Mouse (Mus musculus) C2C12 (cell line): ENCODE data around the gene Cog1.

Source experiments
- CEBPB ChIP-seq: IDR thresholded peaks from one replicate; pipeline ENCODE4 v1.6.1; 2011; ENCODE audit warnings: low read depth, mild to moderate bottlenecking, control low read depth, moderate library complexity
- CTCF ChIP-seq: IDR thresholded peaks from one replicate; pipeline ENCODE4 v1.5.1; 2011; ENCODE audit not compliant: control insufficient read depth, insufficient read depth, insufficient read length
- MAX ChIP-seq: IDR thresholded peaks from one replicate; pipeline ENCODE4 v1.6.1; 2011; ENCODE audit warnings: mild to moderate bottlenecking, control low read depth
- MYOD1 ChIP-seq: IDR thresholded peaks from one replicate; pipeline ENCODE4 v1.6.1; 2011; ENCODE audit warnings: low read depth; ENCODE audit not compliant: control insufficient read depth, insufficient read length
- MYOG ChIP-seq: IDR thresholded peaks from one replicate; pipeline ENCODE4 v1.6.1; 2011; ENCODE audit not compliant: control insufficient read depth, insufficient read length; ENCODE audit errors: extremely low read depth
- USF1 ChIP-seq: IDR thresholded peaks from one replicate; pipeline ENCODE4 v1.6.1; 2011; ENCODE audit warnings: low read depth, mild to moderate bottlenecking, control low read depth, moderate library complexity

- no peak for TF ChIP-seq CTCF
- TF ChIP-seq USF1 = no peak
- TF ChIP-seq MYOG = no peak
- TF ChIP-seq CEBPB = no peak
- TF ChIP-seq MYOD1 = no peak
- TF ChIP-seq MAX = no peak
Observed at GRCm38 (mm10) chr11:113690506-113690905, 41.5 kb downstream of the Cog1 start.
